Mouse (Mus musculus): ENCODE measurements around the gene Sstr3. TPM values are rescaled to one million over a fixed set of nuclear protein-coding genes. Genes with fewer than 3 reads are reported as not detected.

Gene Sstr3
- polyA plus RNA-seq (2012), result not detected in 2 replicates

DNA sequence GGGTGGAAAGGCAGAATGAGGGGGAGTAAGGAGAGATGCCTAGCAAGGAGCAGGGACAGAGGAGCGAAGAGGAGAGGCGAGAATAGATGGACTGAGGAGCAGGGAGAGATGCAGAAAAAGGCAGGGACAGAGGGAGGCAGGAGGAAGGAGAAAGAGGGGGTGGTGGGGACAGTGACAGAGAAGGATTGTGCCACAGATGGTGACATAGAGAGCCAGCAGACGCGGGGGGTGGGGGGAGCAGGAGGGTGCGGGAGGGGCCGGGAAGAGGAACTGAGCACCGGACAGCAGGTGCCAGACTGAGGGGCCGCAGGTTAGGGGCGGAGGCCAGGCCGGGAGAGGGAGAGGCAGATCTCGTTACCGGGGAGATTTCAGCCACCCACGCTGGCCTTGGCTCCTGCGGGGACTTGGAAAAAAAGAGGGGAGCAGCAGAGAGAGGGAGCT lies at the start of gene Sstr3:
Gene Sstr3, minus strand, starts transcription at position 125 of the 441 bp plus-strand sequence.
- no peak within 1 kb of the TSS for H3K4me3 ChIP-seq (replicated peaks)
- no peaks in the 10 kb centered on the region for H3K9me3 ChIP-seq (ENCODE audit: control insufficient read depth, low read length)
- H3K27me3 ChIP-seq (ENCODE audit: control insufficient read depth), result peaks cover 2% of the 10 kb centered on the region
- TF ChIP-seq GATA1 (IDR thresholded peaks at IDR 0.05; ENCODE audit: low read length), result no peak
- no peak for TF ChIP-seq TAL1 (IDR thresholded peaks at IDR 0.05; ENCODE audit: low read length)
- H3K4me1 ChIP-seq (ENCODE audit: control insufficient read depth), result peaks cover 6% of the 10 kb centered on the region
- no peaks in the 10 kb centered on the region for H3K36me3 ChIP-seq (ENCODE audit: control insufficient read depth)

DNA sequence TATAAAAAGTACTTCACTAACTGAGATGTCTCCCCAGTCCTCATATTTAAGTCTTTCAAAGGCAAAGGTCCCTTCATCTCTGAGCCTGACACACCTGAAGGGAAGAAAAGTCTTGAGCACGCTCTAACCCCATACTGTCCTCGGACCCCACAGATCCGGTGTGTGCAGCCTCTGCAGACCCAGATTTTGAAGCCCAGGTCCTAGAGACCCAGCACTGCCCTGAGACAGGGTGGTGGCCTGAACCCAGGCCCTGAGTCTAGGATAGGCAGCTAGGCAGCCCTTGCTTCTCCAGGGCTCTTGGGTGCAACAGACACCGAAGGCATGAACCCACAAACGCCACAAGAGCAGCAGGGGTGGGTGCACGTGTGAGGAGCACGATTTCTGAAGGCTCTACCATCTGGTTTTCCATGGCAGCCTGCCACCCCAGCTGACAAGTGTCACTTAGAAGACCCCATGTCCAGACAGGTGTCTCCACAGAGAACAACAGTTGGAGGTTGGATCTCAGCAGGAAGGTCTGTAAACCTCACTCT lies 49.5 kb upstream of the Sstr3 start:
- H3K27me3 ChIP-seq (ENCODE audit: control insufficient read depth), result no peaks in the 10 kb centered on the region
- TF ChIP-seq GATA1 (IDR thresholded peaks at IDR 0.05; ENCODE audit: low read length), result no peak
- no peak for TF ChIP-seq TAL1 (IDR thresholded peaks at IDR 0.05; ENCODE audit: low read length)

DNA sequence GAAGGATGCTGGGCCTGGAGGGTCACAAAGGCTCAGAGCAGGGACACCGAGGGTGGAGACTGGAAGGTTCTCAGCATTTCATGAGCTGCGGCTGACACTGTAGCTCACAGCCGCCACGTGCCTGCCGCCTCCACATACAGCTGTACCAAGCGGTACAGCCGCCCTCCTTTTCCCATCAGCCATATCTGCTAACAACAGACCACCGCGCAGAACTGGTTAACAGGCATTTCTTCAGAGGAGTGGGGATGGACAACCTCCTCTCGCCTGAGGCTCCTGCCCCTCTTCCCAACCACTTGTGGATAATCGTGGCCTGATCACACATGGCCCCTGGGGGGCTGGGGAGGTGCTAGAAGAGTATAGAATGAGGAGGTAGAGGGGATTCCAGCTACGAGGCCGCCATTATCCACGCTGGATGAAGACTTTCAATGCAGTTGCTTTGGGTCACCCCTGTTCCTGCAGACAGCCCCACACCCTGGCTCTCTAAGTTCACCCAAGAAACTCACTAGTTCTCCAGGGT lies 48.0 kb upstream of the Sstr3 start:
- Histone ChIP-seq H3K27me3 (ENCODE audit: control insufficient read depth) (no peaks in the 10 kb centered on the region), H3K36me3 (ENCODE audit: control insufficient read depth) (no peaks in the 10 kb centered on the region), H3K9me3 (ENCODE audit: control insufficient read depth, low read length) (no peaks in the 10 kb centered on the region), H3K4me3 (replicated peaks) (no peak overlapping the region), H3K4me1 (ENCODE audit: control insufficient read depth) (peaks cover 7% of the 10 kb centered on the region)
- TF ChIP-seq GATA1 (IDR thresholded peaks at IDR 0.05; ENCODE audit: low read length), result no peak
- TF ChIP-seq TAL1 (IDR thresholded peaks at IDR 0.05; ENCODE audit: low read length), result no peak

More for the DNA sequence above, 49.5 kb upstream of the Sstr3 start:
- H3K36me3 ChIP-seq (ENCODE audit: control insufficient read depth), result no peaks in the 10 kb centered on the region
- no peaks in the 10 kb centered on the region for H3K9me3 ChIP-seq (ENCODE audit: control insufficient read depth, low read length)
- no peaks in the 10 kb centered on the region for H3K4me1 ChIP-seq (ENCODE audit: control insufficient read depth)
- no peak overlapping the region for H3K4me3 ChIP-seq (replicated peaks)

DNA sequence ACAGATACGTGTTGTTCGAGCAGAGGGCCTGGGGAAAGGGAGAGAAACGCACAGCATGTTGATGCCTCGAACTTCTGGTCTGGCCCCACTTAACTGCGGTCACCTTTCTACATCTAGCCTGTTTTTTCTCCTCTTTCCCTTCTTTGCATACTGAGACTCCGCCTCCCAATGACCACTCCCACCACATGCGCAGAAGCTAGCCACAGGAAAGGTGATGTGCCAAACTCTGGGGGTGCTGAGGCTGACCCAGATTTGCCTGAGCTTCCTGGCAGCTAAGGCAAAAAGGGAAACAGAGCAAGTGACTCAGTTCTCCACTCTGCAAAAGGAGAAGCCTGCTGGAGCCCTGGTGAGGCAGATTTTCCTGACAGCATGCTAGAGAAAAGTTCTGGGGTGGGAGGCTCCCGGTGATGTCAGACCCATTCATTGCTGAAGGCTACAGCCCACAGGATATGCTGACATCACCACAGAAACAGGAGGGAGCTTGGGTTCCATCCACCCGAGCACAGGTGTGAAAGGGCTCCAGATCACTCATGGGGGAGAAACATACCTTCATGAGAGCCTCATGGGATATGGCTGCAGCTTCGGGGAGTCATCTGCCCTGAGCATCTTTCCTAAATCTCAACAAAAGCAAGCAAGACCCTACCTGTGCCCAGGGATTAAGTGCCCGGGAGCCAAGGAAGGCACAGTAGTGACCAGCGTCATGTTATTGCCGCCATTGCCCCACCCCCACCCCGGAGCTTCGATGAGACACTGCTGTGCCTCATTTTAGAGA lies 47.4 kb upstream of the Sstr3 start:
- H3K36me3 ChIP-seq (ENCODE audit: control insufficient read depth), result no peaks in the 10 kb centered on the region
- H3K27me3 ChIP-seq (ENCODE audit: control insufficient read depth), result no peaks in the 10 kb centered on the region
- H3K4me3 ChIP-seq (replicated peaks), result no peak overlapping the region
- H3K9me3 ChIP-seq (ENCODE audit: control insufficient read depth, low read length), result no peaks in the 10 kb centered on the region
- peaks cover 7% of the 10 kb centered on the region for H3K4me1 ChIP-seq (ENCODE audit: control insufficient read depth)
- TF ChIP-seq GATA1 (IDR thresholded peaks at IDR 0.05; ENCODE audit: low read length), result no peak
- no peak for TF ChIP-seq TAL1 (IDR thresholded peaks at IDR 0.05; ENCODE audit: low read length)

DNA sequence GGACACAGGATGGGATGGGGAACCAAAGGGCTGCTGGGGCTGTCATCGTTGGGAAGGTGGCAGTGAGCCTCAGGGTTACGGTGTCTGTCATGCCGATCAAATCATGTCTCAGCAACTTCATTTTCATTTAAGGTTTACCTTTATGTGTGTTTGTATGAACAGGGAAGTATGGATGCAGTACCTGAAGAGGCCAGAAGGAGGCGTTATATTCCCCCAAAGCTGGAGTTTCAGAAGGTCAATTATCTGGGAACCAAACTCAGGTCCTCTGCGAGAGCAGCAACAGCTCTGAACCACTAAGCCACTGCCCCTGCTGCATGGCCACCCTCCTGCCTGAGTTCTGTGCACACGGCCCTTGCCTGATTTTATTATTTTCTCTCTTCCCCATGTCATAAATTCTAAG lies 46.3 kb upstream of the Sstr3 start:
- Histone ChIP-seq H3K9me3 (ENCODE audit: control insufficient read depth, low read length) (no peaks in the 10 kb centered on the region), H3K4me1 (ENCODE audit: control insufficient read depth) (peaks cover 7% of the 10 kb centered on the region), H3K4me3 (replicated peaks) (no peak overlapping the region), H3K36me3 (ENCODE audit: control insufficient read depth) (no peaks in the 10 kb centered on the region), H3K27me3 (ENCODE audit: control insufficient read depth) (no peaks in the 10 kb centered on the region)
- no peak for TF ChIP-seq TAL1 (IDR thresholded peaks at IDR 0.05; ENCODE audit: low read length)

DNA sequence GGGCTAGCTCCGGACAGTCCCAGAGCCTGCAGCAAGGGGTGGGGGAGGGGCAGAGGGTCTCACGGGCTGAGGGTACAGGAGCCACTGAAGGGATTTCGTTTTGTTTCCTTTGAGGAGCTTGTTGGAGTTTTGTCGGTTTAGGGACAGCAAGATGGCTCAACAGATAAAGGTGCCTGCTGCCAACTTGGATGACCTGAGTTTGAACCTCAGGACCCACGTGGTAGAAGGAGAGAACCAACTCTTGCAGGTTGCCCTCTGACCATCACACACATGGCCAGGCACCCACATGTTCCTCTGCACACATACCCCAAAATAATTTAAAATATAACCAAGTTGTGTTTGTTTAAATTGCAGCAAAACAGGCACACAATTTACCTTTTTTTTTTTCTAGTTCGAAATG lies 45.5 kb upstream of the Sstr3 start:
- no peaks in the 10 kb centered on the region for H3K9me3 ChIP-seq (ENCODE audit: control insufficient read depth, low read length)
- no peaks in the 10 kb centered on the region for H3K36me3 ChIP-seq (ENCODE audit: control insufficient read depth)
- H3K4me1 ChIP-seq (ENCODE audit: control insufficient read depth), result peaks cover 7% of the 10 kb centered on the region
- no peaks in the 10 kb centered on the region for H3K27me3 ChIP-seq (ENCODE audit: control insufficient read depth)
- H3K4me3 ChIP-seq (replicated peaks), result no peak overlapping the region
- no peak for TF ChIP-seq TAL1 (IDR thresholded peaks at IDR 0.05; ENCODE audit: low read length)

DNA sequence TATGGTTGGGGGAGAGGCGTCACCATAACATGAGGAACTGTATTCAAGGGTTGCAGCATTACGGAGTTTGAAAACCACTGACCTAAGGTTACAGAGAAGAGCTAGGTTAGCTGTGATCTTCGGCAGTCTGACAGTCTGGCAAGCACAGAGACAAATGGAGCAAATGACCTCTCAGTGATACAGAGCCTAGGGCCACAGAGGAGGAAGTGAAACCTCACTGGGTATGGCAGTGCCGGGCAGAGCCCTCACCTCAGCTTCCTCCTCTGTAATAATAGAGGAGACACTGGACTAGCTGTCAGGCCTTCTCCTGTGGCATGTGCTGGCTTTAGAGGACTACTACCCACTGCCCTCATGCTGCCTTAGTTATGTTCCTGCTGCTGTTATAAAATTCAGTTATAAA lies 44.4 kb upstream of the Sstr3 start:
- H3K4me3 ChIP-seq (replicated peaks), result no peak overlapping the region
- TF ChIP-seq TAL1 (IDR thresholded peaks at IDR 0.05; ENCODE audit: low read length), result no peak
- no peak for TF ChIP-seq GATA1 (IDR thresholded peaks at IDR 0.05; ENCODE audit: low read length)
- no peaks in the 10 kb centered on the region for H3K27me3 ChIP-seq (ENCODE audit: control insufficient read depth)
- no peaks in the 10 kb centered on the region for H3K36me3 ChIP-seq (ENCODE audit: control insufficient read depth)
- H3K4me1 ChIP-seq (ENCODE audit: control insufficient read depth), result peaks cover 7% of the 10 kb centered on the region
- no peaks in the 10 kb centered on the region for H3K9me3 ChIP-seq (ENCODE audit: control insufficient read depth, low read length)

DNA sequence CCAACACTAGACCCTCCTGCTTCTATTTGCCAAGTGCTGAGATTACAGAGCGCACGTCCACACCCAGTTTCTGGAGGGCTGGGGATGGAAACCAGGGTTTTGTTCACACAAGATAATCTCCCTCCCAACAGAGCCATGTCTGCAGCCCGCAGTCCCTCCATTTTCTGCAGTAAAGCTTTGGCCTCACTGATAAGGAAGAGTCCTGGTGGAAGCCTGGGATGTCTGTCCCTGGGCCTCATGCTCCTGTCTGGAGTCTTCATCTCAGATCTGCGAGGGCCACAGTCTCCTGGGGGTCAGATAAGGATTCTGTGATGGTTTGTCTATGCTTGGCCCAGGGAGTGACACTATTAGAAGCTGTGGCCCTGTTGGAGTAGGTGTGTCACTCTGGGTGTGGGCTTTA lies 43.6 kb upstream of the Sstr3 start:
- H3K4me1 ChIP-seq (ENCODE audit: control insufficient read depth), result peaks cover 7% of the 10 kb centered on the region
- no peaks in the 10 kb centered on the region for H3K36me3 ChIP-seq (ENCODE audit: control insufficient read depth)
- no peak for TF ChIP-seq TAL1 (IDR thresholded peaks at IDR 0.05; ENCODE audit: low read length)
- no peak for TF ChIP-seq GATA1 (IDR thresholded peaks at IDR 0.05; ENCODE audit: low read length)
- no peaks in the 10 kb centered on the region for H3K27me3 ChIP-seq (ENCODE audit: control insufficient read depth)
- no peak overlapping the region for H3K4me3 ChIP-seq (replicated peaks)
- no peaks in the 10 kb centered on the region for H3K9me3 ChIP-seq (ENCODE audit: control insufficient read depth, low read length)

DNA sequence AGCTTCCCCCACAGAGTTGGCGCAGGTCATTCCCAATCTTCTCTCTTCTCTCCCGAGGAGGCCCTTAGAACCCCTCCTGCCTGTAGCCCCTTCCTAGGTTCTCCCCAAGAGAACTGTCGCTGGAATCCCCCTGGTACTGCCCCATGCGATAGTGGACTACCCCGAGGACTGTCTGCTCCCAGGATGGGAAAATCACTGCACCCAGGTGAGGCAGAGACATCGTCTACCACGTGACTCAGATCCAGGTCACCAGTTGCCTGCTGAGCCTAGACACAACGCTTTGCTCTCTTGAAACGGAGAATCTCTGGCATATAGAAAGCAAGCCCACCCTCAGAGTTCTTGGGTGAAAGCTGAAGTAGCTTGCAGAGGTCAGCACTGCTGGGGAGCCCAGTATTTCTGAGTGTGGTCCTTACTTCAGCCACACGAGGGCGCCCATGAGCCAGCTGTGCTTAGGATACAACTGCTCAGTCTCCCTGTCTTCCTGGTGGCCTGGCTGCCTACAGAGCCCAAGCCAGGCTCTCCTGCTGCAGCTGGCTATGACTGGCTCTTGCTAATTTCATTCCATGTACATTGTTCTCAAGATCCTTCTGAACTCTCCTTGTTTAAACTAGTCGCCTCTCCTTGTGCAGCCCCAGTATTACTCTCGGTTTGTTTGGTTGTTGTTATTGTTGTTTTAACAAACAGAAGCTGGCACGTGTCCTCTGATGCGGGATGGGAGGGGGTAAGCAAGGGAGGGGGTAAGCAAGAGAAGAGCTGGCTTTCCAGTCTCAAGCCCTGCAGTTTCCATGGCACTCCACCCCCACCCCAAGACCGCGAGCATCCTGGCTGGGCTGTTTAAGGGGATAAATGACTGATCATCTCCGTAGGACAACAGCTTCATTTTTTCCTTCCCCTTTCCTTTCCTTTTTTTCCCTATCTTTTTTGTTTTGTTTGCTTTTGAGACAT lies 42.8 kb upstream of the Sstr3 start:
- Histone ChIP-seq H3K4me3 (replicated peaks) (no peak overlapping the region), H3K36me3 (ENCODE audit: control insufficient read depth) (no peaks in the 10 kb centered on the region), H3K27me3 (ENCODE audit: control insufficient read depth) (no peaks in the 10 kb centered on the region), H3K4me1 (ENCODE audit: control insufficient read depth) (peaks cover 7% of the 10 kb centered on the region), H3K9me3 (ENCODE audit: control insufficient read depth, low read length) (no peaks in the 10 kb centered on the region)
- TF ChIP-seq GATA1 (IDR thresholded peaks at IDR 0.05; ENCODE audit: low read length) (no peak), TAL1 (IDR thresholded peaks at IDR 0.05; ENCODE audit: low read length) (no peak)
